Mouse (Mus musculus) embryonic facial prominence, embryonic 10.5 days (tissue): ENCODE data around the gene Slc43a1. TPM values are rescaled to one million over a fixed set of nuclear protein-coding genes. Genes with fewer than 3 reads are reported as not detected.

ENCODE experiments used
- DNase-seq: peaks from one replicate; pipeline ENCODE4 v3.0.0-alpha.2; 2017; ENCODE audit warnings: low spot score
- H3K27ac ChIP-seq: fragments of 300-500 bp; sonication (generic); replicated peaks from 2 replicates; pipeline ENCODE4 v1.5.1; 2016; ENCODE audit warnings: mild to moderate bottlenecking
- H3K27me3 ChIP-seq: fragments of 300-500 bp; sonication (generic); replicated peaks from 2 replicates; pipeline ENCODE4 v1.6.1; 2016; ENCODE audit warnings: low read depth, mild to moderate bottlenecking; ENCODE audit not compliant: poor library complexity, severe bottlenecking
- H3K36me3 ChIP-seq: fragments of 300-500 bp; sonication (generic); replicated peaks from 2 replicates; pipeline ENCODE4 v1.6.1; 2016; ENCODE audit warnings: mild to moderate bottlenecking, moderate library complexity
- H3K4me1 ChIP-seq: fragments of 300-500 bp; sonication (generic); 2 replicates; pipeline ENCODE4 v1.6.1; 2016
- H3K4me3 ChIP-seq: fragments of 300-500 bp; sonication (generic); 2 replicates; pipeline ENCODE4 v1.5.1; 2016; ENCODE audit warnings: mild to moderate bottlenecking, moderate library complexity
- H3K9me3 ChIP-seq: fragments of 300-500 bp; sonication (generic); 2 replicates; pipeline ENCODE4 v1.6.1; 2016; ENCODE audit warnings: mild to moderate bottlenecking
- WGBS: fragments of 180-500 bp; shearing (Covaris S2); methylation state at CpG from one replicate; pipeline ENCODE4 v1.1.7; 2016; 5-methylcytosine and 5-hydroxymethylcytosine counted together
- polyA plus RNA-seq: library from polyadenylated mRNA; unstranded; fragments of >200 nt; fragmentation: Nextera tagmentation; extraction: Ambion mirVana; gene quantifications from 2 replicates; pipeline ENCODE4 v1.2.1, GENCODE M21; 2016

The Slc43a1 gene
- polyA plus RNA-seq, 1 experiment from 2014 or later: 30.4 TPM

DNA sequence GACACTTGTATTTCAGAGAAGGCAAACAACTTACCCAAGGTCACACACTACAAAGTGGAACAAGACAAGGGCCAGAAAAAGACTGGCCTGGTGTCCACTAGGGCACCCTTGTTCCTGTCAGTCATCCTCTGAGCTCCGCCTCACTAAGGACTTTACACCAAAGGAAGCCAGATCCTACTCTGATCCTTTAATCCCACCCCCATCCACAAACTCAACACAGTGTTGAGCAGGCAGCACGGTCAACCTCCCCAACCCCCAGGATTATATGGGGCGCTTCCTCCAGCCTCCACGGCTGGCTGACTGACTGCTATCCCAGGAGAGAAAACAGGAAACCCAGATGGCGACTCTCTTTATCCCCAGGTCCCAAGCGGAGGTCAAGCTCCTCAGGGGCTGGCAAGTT lies 44.4 kb downstream of the Slc43a1 start:
- H3K27ac ChIP-seq: peak overlapping the region; percentile 76
- peaks cover 89% of the 10 kb centered on the region for H3K27me3 ChIP-seq
- peak overlapping the region; percentile 49 for H3K4me3 ChIP-seq
- H3K9me3 ChIP-seq: no peaks in the 10 kb centered on the region
- DNase-seq: peak; percentile 39
- H3K4me1 ChIP-seq: peaks cover 60% of the 10 kb centered on the region
- no peaks in the 10 kb centered on the region for H3K36me3 ChIP-seq
- WGBS: 2% methylated on average over 6 of the region's 6 CpGs

DNA sequence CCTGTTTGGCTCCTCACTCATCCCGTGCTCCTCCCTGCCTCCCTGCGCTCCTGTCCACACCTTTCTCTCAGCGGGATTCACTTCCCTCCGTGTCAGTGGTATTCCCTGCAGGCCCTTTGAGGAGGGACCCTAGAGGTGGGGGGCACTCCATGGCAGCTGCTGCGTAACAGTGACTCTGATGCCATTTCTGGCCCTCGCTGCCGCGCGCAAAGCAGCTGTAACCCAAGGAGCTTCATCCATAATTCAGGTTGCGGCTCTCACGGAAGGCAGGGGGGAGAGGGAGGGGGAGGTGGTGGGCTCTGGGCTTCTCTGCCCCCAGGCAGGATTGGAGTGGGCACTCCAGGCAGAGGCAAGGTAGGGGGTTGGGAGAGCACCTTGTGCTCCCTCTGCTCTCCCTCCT lies 44.9 kb downstream of the Slc43a1 start:
- peaks cover 63% of the 10 kb centered on the region for H3K4me1 ChIP-seq
- H3K27me3 ChIP-seq: peaks cover 93% of the 10 kb centered on the region
- H3K27ac ChIP-seq: peak overlapping the region; percentile 76
- DNase-seq: peak; percentile 69
- under 1% methylated on average over 11 of the region's 11 CpGs for WGBS
- no peaks in the 10 kb centered on the region for H3K9me3 ChIP-seq
- peak overlapping the region; percentile 49 for H3K4me3 ChIP-seq
- H3K36me3 ChIP-seq: no peaks in the 10 kb centered on the region

DNA sequence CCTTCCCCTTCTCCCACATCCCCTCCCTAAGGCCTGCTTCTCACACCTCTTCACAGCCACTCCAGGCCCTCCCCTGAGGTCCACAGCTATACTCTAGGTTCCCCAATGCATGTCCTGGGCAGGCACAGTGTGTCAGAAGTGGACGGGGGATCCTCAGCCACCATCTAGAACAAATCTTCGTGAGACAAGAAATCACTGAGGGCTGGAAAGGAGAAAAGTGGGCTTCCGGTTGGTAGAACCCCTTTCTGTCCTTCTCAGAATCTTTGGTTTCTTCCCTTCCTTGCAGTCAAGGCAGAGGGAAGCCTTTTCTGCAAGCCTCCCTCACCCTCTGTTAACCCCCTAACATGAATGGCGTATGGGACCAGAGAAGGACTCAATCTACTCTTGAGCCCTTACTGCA lies 45.3 kb downstream of the Slc43a1 start:
- Histone ChIP-seq H3K36me3 (no peaks in the 10 kb centered on the region), H3K4me3 (peak overlapping the region; percentile 49), H3K27ac (peak overlapping the region; percentile 76; the same call in 1 of the 2 replicates), H3K9me3 (no peaks in the 10 kb centered on the region), H3K4me1 (peaks cover 67% of the 10 kb centered on the region), H3K27me3 (peaks cover 94% of the 10 kb centered on the region)
- 58% methylated on average over 4 of the region's 4 CpGs for WGBS
- no peak for DNase-seq

DNA sequence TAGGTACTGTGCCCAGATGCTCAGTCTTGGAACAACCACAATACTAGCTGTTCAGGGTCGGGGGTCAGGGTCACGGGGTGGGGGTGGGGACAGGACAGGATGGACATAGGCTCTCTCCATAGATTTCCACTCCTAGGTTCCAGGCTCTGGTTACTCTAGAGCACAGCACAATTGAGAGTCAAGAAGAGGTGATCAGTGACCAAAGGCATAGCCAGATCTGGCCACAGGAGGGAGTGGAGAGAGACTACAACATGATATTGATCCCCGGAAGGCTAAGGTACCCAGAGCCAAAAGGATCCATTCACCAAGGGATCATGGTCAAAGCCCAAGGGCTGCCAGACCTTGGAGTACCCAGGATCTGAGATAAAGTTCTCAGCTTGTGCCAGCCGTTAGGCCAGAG lies 46.0 kb downstream of the Slc43a1 start:
- WGBS: 51% methylated on average over 4 of the region's 4 CpGs
- H3K36me3 ChIP-seq: no peaks in the 10 kb centered on the region
- H3K4me1 ChIP-seq: peaks cover 74% of the 10 kb centered on the region
- H3K27ac ChIP-seq: no peak overlapping the region
- H3K4me3 ChIP-seq: peak overlapping the region; percentile 67; the same call in 1 of the 2 replicates
- H3K9me3 ChIP-seq: no peaks in the 10 kb centered on the region
- peak; percentile 12 for DNase-seq
- H3K27me3 ChIP-seq: peaks cover 100% of the 10 kb centered on the region

DNA sequence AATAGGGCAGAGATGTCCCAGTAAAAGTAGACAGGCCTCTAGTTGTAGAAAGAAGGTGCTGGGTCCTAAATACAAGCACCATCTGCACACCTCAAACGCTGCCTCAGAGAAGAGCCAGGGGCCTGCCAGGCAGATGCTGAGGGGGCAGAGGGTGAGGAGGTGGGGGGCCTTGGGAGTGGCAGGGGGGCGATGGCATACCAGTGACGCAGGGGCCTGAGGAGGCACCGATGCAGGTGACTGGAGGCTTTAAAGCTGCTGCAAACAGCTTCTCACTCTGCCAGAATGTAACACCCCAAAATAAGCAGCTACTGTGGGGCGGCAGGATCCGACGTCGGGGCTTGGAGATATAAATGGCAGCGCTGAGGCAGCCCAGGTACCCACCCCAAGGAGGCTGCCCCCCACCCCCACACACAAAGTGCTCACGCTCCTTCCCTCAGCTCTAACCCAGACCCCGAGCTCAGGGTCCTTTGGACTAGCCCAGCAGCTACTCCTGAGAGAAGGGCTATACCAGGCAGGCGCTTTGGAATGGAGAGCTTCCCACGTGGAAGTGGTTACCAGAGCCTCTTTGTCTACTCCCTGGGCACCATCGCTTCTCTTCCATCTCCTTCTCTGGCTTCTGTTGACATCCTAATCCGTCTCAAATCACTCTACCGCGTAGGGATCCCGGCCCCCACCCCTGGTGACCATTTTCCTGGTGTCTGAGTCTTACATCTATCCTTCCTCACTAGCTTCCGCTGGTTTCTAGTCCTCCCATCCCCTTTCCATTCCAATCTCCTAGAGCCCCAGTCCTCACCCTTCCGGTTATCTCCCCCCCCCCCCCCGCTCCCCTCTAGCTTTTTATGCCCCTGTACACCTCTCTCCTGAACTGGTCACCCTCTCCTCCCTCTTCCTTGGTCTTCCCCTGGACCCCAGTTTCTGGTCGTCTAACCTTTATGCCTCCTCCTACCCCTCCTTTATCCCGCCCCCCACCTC lies 46.7 kb downstream of the Slc43a1 start:
- Histone ChIP-seq H3K4me3 (peak overlapping the region; percentile 67), H3K9me3 (no peaks in the 10 kb centered on the region), H3K36me3 (no peaks in the 10 kb centered on the region), H3K4me1 (peaks cover 74% of the 10 kb centered on the region), H3K27ac (peak overlapping the region; percentile 36), H3K27me3 (peaks cover 96% of the 10 kb centered on the region)
- WGBS: 10% methylated on average over 22 of the region's 23 CpGs
- DNase-seq: peak; percentile 42

DNA sequence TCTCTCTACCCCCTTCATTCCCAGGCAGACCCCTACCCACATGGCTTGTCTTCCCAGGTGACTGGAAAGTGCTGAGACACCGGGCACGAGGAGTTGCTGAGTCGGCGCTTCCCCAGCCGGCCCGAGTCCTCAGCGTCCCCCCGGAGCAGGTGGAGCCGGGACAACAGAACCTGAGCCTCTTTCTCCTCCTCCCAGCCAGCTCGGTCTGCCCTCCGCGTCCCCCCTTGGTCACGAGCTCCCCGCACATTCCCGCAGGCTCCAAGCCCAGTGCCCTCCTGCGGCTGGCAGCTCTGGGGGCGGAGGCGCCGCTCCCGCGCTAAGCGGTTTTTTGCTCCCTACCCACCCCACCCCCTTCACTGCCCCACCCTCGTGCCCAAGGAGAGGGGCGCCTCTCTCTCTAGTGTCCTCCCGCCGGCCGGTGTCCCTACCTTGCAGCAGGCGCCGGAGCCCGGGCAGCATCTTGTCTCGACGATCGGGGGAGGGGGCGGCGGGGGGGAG lies 47.6 kb downstream of the Slc43a1 start, which contains the start of gene Rtn4rl2:
TSS of gene Rtn4rl2 (minus strand) at position 477 of the 498 bp plus-strand sequence.
- DNase-seq: peak; percentile 62
- Histone ChIP-seq H3K9me3 (no peaks in the 10 kb centered on the region), H3K27ac (peak within 1 kb of the TSS; percentile 36), H3K4me3 (peak within 1 kb of the TSS; percentile 67), H3K4me1 (peaks cover 74% of the 10 kb centered on the region), H3K27me3 (peaks cover 95% of the 10 kb centered on the region), H3K36me3 (no peaks in the 10 kb centered on the region)
- WGBS: under 1% methylated on average over 35 of the region's 35 CpGs

DNA sequence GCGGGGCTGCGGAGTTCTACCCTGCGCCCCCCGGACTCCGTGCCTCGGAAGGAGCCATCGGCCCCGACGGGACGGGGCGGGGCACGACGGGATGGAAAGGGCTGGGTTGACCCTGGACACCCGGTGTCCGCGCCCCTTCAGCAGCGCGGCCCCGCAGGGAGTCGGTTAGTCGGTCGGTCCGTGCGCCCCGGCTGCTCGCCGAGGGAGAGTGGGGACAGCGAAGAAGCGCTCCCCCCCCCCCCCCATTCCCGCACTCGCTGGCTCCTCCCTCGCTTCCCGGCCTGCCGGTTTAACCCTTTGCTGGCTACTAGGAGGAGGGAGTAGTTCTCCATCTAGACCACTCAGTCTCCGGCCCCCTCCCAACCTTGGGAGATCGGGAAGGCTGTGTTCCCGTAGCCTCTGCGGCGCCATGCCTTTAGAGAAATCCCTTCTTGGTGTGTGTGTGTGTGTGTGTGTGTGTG lies 48.2 kb downstream of the Slc43a1 start:
- Histone ChIP-seq H3K4me1 (peaks cover 74% of the 10 kb centered on the region), H3K27ac (peak overlapping the region; percentile 26), H3K9me3 (no peaks in the 10 kb centered on the region), H3K27me3 (peaks cover 95% of the 10 kb centered on the region), H3K36me3 (no peaks in the 10 kb centered on the region), H3K4me3 (peak overlapping the region; percentile 67)
- peak; percentile 81 for DNase-seq
- WGBS: 0% methylated on average over 39 of the region's 39 CpGs

DNA sequence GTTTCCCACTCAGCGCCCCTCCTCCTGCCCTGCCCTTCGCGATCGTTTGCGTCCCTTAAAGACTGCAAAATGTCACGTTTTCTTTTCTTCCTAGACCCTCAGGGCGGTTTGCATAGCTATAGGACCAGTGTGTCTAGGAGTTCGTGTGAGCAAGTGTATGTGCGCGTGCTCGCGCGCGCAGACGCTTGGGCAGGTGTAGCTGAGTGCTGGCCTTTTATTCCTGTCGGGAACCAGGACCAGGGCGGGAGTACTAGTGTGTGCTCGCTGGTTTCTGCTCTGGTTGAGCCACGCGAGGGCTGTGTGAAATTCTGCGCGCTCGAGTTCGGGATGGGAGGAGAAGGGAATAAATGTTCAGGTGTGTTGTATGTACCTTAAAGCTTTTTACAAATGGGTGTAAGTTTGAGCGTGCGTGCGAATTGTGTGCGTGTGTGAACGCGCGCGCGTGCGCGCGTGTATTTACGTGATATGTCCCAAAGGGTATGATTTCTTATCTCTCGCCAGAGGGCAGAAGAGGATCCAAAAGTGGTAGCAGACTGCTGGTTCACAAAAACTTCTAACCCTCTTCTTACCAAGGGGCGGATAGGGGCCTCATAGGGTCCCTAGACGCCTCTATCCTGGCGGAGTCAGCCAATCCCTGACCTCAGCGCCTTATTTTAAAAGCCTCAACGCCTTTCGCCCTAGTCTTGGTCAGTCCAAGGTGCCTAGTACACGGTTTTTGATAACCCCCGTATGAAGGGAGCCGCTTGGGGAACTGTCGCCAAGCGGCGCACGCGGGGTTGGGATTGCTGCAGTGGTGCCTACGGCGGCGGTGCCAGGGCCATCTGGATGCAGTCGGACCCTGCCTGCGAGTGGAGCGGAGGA lies 49.0 kb downstream of the Slc43a1 start:
- Histone ChIP-seq H3K27ac (no peak overlapping the region), H3K4me1 (peaks cover 68% of the 10 kb centered on the region), H3K27me3 (peaks cover 90% of the 10 kb centered on the region), H3K4me3 (peak overlapping the region; percentile 67), H3K9me3 (no peaks in the 10 kb centered on the region), H3K36me3 (no peaks in the 10 kb centered on the region)
- DNase-seq: peak; percentile 61
- WGBS: under 1% methylated on average over 58 of the region's 58 CpGs

DNA sequence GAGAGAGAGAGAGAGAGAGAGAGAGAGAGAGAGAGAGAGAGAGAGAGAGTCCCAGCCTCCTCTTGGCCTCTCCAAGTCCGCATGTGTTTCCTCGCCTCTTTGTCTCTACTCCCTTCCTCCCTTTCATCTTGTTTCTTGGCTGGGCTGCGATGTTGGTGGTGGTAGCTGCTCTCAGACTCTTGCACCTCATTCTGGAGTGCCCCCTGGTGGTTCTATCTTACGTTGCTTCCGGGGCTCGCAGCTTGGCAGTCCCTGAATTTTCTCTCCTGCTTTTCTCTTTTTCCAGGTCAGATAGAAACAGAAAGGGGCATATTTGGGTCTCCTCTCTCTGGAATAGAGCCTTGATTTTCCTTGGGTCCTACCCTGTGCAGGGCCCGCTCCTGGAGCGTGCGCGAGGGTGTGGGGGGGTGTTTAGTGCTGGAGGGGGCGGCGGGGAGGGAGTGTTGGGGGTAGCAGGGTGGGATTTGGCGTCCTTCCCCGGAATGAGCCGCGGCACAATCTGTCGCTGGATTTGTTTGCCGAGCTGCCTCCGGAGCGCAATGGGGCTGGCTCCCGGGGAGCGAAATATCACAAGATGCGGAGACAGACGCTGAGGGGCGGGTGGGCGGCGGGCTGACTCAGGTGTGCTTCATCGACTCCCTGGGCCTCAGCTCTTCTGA lies 50.1 kb downstream of the Slc43a1 start:
- peaks cover 88% of the 10 kb centered on the region for H3K27me3 ChIP-seq
- H3K9me3 ChIP-seq: no peaks in the 10 kb centered on the region
- H3K27ac ChIP-seq: 0 out of 2 replicates have a peak overlapping the region, but pooled peaks have one; percentile 19
- 2% methylated on average over 28 of the region's 28 CpGs for WGBS
- peaks cover 56% of the 10 kb centered on the region for H3K4me1 ChIP-seq
- H3K4me3 ChIP-seq: peak overlapping the region; percentile 67
- no peaks in the 10 kb centered on the region for H3K36me3 ChIP-seq
- peak; percentile 83 for DNase-seq

DNA sequence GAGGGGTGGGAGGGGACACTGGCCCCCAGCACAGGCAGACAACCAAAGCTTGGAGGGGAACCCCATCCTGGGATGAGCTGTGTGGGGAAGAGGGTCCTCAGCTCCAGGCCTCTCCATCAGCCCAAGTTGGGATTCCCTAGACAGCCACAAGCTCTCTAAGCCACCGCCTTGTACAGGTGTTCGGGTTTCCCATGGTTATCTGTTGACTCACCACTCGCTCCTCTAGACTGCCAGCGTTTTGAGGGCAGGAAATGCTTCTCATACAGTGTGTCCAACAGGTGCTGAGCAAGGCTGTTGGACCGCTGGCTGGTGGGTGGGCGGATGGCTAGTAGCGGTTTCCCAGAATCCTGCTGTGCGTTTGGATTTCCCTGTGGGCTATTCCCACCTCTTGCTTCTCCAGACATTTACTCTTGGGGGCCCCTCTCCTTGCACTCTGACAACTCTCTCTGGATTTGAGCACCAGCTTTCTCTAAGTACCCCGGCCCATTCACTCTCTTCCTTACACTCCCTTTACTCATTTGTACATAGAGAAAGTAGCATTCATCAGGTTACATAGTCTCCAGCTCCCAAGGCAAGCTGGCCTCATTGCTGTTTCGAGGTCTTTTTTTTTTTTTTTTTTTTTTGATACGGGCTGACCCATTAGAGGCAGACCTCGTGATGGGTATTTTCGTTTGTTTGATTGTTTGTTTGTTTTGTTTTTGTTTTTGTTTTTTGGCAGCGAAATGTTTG lies 50.8 kb downstream of the Slc43a1 start:
- H3K4me3 ChIP-seq: peak overlapping the region; percentile 67
- H3K27ac ChIP-seq: no peak overlapping the region
- H3K27me3 ChIP-seq: peaks cover 81% of the 10 kb centered on the region
- no peaks in the 10 kb centered on the region for H3K9me3 ChIP-seq
- no peaks in the 10 kb centered on the region for H3K36me3 ChIP-seq
- DNase-seq: peak; percentile 40
- WGBS: 12% methylated on average over 14 of the region's 14 CpGs
- H3K4me1 ChIP-seq: peaks cover 49% of the 10 kb centered on the region

DNA sequence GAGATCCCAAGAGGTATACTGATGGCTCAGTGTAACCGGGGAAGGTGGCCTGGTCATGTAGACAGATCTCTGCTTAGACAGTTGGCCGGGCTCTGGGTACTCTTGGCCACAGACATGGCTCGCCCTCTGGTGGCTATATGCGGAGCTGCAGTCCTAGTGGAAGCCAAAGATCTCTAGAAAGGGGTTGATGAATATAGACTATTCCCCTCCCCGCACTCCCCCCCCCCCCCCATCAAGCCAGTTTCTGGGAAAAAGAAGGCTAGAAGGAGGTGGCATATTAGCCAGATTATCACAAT lies 51.3 kb downstream of the Slc43a1 start:
- Histone ChIP-seq H3K27ac (no peak overlapping the region), H3K9me3 (no peaks in the 10 kb centered on the region), H3K36me3 (no peaks in the 10 kb centered on the region), H3K4me3 (no peak overlapping the region), H3K4me1 (peaks cover 44% of the 10 kb centered on the region), H3K27me3 (peaks cover 76% of the 10 kb centered on the region)
- DNase-seq: peak; percentile 82
- 3% methylated on average over 5 of the region's 5 CpGs for WGBS
